Mouse (Mus musculus) large intestine, adult 2 months (tissue): ENCODE measurements around the gene Vmn1r239-ps. TPM values are rescaled to one million over a fixed set of nuclear protein-coding genes. Genes with fewer than 3 reads are reported as not detected.
"Not testable (repeated sequence)": the region's sequence is repeated elsewhere in the genome, so short reads cannot be mapped to it uniquely, and the experiment has no call there.

Source experiments
- DNase-seq: peaks from one replicate; pipeline ENCODE4 v3.0.0-alpha.2; 2012; ENCODE audit warnings: low read depth, low spot score
- WGBS: fragments of 180-500 bp; shearing (Covaris S2); methylation state at CpG from one replicate; pipeline ENCODE4 v1.1.7; 2018; 5-methylcytosine and 5-hydroxymethylcytosine counted together
- polyA plus RNA-seq: library from polyadenylated mRNA; depleted of rRNA; stranded (reverse); fragments of >200 nt; gene quantifications from 2 replicates; pipeline ENCODE4 v1.2.3, GENCODE M21; 2012; rRNA removed

Vmn1r239-ps gene
- not detected in 2 replicates for polyA plus RNA-seq

DNA sequence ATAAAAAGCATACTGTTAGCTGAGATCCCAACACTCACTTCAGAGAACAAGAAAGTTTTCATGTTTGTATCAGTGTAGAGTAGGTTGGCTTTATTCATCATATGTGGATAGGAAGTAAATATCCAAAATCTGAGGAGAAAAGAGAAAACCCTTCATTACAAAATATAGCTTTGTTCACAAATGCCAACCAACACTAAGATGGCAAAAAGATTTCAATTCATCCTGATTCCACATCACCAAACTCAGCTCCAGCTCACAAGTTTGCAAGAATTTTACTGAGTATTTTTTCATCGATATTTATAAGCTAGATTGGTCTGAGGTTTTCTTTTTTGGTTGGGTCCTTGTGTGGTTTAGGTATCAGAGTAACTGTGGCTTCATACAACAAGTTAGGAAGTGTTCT, at the start of gene Vmn1r239-ps:
Gene Vmn1r239-ps, minus strand, starts transcription at position 101 of the 400 bp plus-strand sequence.
- not testable (repeated sequence) for DNase-seq
- 67% methylated on average over 1 of the region's 1 CpGs for WGBS

DNA sequence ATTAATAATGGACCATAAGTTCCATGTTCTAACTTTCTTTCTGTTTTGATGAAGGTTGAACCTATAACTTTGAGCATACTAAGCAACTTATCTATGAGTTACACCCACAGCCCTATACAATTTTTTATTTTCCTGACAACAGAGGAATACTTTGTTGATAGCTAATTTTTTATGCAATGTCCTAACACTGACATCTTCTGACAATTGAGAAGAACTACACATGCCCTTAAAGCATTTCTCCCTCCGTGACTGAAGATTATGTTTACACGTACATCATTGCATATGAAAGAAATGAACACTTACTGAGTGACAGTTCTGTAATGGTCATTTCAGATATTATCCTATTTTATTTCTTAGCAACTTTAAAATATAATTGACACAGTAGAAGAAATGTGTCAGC, 36.0 kb upstream of the Vmn1r239-ps start:
- WGBS = 59% methylated on average over 2 of the region's 2 CpGs
- DNase-seq = no peak

DNA sequence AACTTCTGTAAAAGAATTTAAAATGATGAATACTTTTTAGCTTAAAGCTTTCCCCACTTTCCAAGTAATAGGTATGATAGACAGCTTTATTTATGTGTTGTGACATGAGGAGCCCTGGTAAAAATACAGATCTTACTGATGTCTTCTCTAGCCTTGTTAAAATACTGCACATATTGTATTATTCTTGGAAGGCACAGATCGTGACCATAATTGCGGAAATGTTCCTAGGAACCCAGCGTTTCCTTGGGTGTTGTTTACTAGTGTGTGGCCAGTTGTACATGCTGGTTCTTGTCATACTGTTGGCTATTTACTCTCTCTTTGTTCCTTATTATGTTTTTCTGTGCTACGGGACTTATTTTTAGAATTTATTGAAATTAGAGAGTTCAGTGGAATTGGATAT, 10.1 kb downstream of the Vmn1r239-ps start:
- WGBS = 69% methylated on average over 4 of the region's 4 CpGs
- no peak for DNase-seq

DNA sequence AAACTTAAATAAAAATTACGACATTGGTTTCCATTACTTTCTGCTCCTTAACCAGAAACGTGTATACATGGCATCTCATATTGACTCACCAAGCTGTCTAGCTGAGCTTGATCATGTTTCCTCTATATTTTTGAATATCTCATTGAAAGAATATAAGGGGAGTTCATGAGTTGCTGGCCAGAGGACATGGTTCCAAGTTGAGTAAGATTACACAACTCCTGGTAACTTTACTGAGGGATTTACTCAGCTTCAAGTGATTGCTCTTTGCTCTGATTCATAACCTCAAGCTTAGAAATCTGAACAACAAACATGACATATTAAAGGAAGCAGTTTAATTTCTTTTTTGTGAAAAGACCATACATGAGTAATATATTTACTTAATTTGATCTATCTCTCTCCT, 18.1 kb downstream of the Vmn1r239-ps start:
- no peak for DNase-seq

DNA sequence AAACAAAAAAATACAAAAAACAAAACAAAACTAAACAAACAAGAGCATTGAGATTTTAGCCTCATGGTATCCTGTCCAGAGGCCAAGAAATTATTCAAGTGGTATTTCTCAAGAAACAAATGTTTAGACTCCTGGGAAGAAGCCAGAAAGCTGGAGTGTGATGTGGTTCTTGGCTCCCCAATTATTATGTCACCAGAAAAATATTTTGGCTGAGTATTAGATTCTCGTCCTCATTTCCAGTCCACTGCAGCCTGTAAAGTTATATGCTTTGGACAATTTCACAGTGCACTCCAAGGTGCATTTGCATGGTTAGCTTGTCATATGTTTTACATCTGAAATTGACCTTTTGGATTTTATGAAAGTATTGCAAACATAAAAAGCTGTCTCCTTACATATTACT, 23.8 kb downstream of the Vmn1r239-ps start:
- 60% methylated on average over 1 of the region's 1 CpGs for WGBS
- no peak for DNase-seq

More for the DNA sequence above, 18.1 kb downstream of the Vmn1r239-ps start:
- WGBS = 65% methylated on average over 2 of the region's 2 CpGs

DNA sequence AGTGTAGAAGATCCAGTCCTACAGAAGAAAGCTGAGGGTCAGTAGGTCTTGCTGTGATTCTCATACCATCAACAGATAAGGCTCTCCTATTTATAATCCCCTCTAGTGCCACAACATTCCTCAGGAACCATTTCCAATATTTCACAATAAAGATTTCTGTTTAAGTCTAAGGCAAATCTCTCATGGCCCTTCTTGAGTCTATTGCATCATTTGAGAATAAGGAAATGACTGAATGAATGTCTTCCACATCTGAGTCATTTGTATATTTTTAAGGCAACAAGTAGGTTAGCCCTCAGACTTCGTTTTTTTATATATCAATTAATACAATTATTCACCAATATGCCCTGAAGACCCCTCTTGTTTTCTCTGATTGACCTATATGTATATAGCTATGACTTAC, 24.4 kb downstream of the Vmn1r239-ps start, which contains the start of gene Il13ra2:
Gene Il13ra2, minus strand, starts transcription at position 64 of the 400 bp plus-strand sequence.
- 18% methylated on average over 1 of the region's 1 CpGs for WGBS
- DNase-seq = no peak

Other genes starting within 250 kb of the Vmn1r239-ps start
- gene Il13ra2, start 24.5 kb downstream of the Vmn1r239-ps start, polyA plus RNA-seq = not detected in 2 replicates
- gene Lrch2, start 100.4 kb upstream of the Vmn1r239-ps start, polyA plus RNA-seq = 0.16 and 0.30 TPM in 2 replicates